Mouse (Mus musculus): ENCODE measurements around the gene B4galt1.

Gene B4galt1

DNA sequence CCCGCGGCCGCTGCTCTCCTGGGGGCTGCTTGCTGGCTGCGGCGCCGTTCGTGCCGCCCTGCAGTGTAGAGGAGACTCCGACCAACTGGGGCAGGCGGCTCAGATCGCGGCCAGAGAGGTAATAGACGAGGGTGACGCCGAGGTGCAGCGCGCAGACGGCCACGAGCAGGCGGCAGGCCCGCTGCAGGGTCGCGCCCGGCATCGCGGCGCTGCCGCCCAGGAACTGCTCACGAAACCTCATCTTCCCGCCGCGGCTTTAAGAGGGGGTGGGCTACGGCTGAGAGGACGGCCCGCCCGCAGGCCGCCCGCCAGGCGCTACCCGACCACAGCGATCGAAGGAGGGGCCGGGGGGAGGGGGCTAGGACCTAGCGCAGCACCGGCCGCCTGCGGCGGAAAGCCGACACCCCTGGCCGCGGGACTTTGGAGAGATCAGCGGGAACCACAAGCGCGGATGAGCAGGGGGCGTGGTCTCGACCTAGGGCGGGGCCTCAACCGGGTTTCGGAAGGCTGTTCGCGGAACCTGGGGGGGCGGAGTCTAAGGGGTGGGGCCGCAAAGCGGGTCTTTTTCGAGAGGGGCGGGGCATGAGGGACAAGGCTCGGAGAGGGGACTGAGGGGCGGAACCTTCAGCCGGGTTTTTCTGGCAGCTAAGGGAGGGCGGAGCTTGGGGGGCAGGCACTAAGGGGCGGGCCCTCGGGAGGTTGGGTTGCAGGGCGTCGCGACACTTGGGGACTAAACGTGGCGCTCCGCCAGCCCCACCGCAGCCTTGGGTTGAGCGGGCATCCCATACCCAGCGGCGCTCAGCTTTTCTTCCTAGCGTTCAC lies at the start of gene B4galt1:
Gene B4galt1, minus strand, starts transcription at position 441 of the 822 bp plus-strand sequence.
- peak; percentile 86 for DNase-seq

DNA sequence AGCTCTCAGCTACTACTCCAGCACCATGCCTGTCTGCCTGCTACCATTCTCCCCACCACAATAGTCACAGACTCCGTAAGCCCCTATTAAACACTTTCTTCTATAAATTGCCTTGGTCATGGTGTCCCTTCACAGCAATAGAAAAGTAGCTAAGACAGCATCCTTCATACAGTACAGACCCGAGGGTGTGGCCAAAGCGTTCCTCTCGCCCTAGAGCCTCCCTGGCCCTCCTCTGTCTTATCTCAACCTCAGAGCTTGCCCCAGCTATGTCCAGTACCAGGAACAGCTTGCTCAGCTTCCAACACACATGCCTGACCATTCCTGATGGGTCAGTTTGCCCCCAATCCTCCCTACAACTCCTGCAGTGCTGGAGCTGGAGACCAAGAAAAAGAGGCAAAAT lies 46.8 kb upstream of the B4galt1 start:
- no peak for DNase-seq

DNA sequence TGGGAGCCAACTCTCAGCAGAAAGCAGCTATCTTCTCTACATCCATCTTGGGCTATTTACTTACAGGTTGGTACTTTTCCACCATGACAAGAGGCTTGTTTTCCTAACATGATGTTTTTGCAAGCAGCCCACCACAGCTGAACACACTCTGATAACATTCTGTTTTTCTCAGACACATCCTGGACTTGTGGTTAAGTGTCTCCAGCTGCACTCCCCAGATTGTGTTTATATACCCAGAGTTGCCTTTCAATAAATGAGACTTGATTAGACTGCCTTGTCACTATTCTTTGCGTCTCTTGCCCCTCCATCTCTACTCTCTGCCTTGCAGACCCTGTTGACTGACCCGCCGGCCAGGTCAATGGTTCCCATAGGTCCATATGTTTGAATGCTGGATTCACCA lies 46.3 kb upstream of the B4galt1 start:
- DNase-seq: no peak

DNA sequence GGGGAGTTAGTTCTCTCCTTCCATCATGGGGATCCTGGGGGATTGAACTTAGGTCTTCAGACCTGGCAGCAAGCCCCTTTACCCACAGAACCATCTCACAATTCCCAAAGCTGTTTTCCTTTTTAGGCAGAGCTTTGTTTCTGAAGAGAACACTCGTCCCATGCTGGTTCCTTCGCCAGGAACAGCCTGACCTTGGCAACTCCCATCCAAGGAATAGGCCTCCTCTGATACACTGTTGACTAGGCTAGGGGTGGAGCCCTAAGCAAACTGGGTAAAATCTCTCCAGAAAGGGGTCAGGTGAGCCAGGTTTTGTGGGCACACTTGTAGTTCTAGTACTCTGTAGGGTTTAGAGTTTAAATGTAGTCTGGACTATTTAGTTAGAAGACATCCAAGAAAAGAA lies 45.5 kb upstream of the B4galt1 start:
- no peak for DNase-seq

DNA sequence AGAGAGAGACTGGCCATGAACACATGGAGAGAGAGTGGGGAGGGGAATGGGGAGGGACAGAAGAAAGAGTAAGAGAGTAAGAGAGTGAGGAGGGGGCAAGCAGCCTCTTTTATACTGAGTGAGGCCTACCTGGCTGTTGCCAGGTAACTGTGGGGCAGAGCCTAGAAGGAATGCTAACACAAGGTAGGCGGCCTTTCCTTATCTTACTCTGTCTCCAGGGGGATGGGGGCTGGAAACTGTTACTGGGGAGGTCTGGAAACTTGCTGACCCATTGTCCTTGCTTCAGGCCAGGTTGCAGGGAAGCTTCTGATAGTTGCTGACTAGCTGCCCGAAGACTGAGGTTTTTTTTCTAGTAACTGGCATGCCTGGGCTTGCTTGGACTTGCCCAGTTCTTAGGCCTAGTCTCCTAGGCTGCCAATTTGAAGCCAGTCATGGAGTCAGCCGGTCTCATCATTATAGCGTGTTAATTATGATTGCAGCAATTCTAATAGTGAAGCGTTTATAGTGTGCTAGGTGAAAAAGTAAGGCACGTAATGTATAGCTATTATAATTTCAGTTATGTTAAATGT lies 44.8 kb upstream of the B4galt1 start:
- no peak for DNase-seq

DNA sequence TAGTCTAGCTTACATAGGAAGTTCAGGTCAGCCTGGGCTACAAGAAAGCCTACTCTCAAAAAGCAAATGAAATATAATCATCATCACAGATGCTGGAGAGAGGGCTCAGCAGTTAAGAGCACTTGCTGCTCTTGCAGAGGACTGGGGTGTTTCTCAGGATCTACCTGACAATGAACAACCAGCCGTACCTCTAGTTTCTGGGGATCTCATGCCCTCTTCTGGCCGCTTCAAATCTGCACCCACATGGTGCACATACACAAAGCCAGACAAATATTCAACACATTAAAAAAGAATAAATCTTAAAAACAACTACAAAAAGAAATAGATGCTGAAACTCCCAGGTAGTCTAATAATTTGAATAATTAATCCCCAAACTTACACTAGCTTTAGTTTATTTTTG lies 41.8 kb upstream of the B4galt1 start:
- no peak for DNase-seq

DNA sequence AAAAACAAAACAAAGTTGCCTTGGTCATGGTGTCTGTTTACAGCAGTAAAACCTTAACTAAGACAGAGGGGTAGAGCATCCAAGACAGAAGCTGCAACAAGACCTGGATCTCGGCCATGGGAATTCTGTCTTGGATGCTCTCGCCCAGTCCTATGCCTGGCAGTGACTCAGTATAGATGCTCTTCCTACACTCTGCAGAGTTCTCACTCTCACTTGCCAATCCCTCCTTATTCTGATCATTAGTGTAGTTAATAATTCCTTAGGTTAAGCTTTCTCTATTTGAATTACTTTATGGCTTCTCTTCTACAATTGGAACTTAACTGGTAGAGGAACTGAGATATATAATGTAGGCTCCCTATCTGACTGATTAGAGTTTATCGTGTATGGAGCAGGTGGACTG lies 41.3 kb upstream of the B4galt1 start:
- DNase-seq: no peak

DNA sequence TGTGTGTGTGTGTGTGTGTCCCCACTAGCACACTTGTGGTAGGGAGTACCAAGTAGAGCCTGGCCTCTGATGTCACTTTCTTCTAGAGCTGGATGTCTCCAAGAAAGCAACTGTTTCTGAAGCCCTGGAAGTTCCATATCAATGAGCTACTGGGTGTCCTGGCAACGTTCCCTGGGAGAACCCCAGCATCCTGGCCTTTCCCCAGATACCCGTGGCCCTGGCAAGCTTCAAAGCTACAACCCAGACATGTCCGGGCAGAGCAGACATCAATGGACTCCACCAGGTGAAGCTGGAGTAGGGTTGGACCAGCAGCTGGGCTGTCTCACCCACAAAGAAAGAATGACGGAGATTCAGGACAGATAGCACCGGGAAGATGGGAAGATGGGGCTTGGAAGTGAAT lies 37.4 kb upstream of the B4galt1 start:
- no peak for DNase-seq

DNA sequence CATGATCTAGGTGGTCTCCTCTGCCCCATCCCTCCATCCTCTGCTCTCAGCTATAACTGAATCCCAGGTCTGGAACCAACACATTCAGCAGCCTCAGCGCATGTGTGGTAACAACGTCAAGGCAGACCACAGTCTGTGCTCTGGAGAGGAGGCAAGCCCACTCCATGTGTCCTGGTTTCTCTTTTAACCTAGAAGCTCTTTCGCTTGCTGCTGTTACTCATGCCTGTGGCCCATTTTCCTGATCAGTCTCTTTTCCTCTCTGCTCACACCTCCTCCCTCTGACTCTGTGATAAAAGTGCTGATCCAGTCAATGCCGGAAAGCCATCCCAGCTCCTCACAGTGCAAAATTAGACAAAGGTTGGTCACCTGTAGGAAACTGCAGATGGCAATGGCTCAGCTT lies 36.2 kb upstream of the B4galt1 start:
- DNase-seq: no peak

DNA sequence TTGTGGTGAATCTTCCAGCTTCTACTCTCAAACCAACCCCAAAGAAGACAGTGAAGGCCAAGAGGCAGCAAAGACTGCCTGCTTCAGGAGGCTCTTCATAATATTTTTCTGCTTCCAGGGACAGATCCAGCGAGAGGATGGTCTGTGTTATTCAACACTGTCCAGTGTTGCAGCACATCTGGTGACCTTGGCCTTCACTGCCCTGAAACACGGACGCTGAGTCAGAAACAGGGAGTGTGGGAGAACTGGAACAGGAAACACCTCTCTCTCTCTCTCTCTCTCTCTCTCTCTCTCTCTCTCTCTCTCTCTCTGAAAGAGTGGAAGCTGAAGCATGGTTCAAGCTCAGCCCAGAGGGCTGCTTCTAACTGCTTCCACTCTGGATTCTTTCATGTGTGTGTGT lies 35.4 kb upstream of the B4galt1 start:
- DNase-seq: no peak

DNA sequence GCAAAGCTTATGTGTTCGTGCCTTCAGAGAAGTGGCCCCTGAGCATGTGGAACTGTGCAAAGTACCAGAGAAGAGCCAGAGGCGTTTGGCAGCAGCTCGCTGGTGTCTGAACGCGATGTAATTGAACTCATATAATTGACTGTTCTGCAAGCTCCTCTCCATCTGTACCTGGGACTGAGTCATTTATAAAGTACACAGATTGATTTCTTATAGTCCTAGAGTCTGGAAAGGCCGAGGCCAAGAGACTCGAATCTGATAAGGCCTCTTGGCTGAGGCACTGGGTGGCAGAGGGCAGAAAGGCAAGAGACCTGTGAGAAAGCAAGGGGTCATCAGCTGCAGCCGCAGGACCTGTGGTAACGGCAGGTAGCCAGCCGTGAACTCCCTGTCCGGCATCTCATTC lies 35.0 kb upstream of the B4galt1 start:
- DNase-seq: no peak

DNA sequence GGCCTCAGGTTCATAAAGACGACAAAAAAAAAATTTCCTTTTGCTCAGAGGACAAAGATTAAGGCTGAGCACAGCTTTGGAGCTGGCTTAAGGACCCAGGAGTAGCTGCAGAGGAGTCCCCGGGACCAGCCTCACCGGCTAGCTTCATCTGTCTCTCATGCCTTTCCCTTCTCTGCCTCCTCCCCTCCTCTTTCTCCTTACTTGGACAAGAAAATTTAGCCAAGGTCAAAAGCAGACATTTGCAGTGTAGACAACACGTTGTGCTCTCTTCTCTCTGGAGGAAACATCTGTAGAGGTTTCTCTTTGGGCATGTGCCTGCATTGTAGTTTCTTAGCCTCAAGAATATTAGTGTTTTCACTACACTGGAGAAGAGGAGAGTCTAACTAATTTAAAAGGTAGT lies 32.1 kb upstream of the B4galt1 start:
- DNase-seq: no peak

DNA sequence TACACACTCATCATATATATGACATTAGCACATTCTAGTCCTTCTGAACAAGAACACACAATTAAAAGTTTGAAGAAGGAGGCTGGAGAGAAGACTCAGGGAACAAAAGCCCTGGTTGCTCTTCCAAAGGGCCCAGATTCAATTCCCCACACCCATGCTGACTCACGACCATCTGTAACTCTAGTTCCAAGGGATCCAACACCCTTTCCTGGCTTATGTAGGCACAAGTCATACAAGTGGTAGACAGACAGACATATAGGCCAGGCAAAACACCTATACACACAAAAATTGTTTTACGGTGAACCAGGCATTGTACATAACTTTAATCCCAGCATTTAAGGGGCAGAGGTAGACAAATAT lies 31.3 kb upstream of the B4galt1 start:
- no peak for DNase-seq

DNA sequence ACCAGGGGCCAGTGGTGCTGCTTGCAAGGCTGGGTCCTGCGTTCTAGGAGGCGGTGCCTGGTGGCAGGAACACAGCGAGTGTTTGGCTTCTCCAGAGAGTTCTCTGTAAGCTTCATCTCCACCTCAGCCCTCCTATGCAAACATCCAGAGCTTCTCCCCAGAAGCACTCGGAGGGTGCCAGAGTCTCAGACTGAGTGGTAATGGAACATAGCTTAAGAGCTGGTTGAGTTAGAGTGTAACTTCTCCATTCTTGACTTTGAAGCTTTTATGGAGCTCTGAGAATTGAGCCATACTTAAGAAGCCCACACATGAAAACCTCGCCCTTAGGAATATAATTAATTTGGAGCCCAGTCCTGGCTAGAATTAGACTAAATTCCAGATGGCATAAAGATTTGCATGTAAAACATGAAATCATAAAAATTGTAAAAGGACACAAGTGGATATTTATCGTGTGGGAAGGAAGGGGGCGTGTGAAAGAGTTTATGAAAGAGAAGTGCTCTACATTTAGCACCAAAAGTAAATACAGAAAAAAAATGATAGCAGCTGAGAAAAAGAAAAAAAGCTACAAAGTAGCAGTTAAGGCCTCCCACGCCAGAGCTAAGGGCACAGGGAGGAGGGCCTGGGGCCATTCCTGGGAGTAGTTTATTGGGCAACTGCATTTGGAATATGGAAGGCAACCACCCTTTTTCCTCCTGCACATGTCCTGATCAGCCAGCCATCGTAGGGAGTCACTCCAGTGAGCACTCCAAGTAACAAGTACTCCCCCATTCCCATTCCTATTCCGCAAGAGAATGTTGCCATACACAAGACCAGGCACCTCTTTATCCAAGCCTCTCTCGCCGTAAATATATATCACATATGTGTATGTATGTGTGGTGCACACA lies 30.7 kb upstream of the B4galt1 start:
- no peak for DNase-seq

DNA sequence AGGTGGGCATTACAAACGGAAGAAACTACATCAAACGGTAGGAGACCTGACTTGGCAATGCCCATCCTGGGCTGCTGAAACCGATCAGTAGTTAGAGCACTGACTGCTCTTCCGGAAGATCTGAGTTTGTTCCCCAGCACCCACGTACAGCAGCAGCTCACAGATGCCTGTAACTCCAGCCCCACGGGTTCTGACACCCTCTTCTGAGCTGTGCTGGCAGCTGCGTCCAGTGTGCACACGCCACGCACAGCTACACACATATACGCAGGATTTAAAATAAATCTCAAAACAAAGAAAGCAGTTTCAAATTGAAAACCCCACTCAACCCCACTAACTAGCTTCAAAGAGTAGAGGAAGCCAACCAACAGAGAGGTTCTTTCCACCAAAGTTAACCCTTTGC lies 29.4 kb upstream of the B4galt1 start:
- no peak for DNase-seq

DNA sequence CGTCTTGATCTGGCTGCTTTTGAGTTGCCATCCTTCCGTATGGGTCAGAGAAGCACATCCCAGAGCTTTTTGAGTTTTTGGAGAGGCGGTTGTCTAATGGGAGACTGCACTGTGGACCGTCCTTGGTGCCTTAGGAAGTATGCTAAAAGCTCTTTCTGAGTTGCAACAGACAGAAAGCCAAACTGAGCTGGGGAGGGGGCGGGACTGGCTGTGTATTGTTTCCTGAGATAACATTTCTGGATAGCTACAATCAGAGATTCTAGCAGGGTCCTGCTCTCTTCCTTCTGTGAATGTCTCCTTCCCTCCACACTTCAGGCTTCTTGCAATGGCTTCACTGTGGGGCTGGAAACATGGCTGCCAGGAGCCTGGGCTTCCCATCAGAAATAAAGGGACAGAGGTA lies 23.7 kb upstream of the B4galt1 start:
- DNase-seq: no peak

DNA sequence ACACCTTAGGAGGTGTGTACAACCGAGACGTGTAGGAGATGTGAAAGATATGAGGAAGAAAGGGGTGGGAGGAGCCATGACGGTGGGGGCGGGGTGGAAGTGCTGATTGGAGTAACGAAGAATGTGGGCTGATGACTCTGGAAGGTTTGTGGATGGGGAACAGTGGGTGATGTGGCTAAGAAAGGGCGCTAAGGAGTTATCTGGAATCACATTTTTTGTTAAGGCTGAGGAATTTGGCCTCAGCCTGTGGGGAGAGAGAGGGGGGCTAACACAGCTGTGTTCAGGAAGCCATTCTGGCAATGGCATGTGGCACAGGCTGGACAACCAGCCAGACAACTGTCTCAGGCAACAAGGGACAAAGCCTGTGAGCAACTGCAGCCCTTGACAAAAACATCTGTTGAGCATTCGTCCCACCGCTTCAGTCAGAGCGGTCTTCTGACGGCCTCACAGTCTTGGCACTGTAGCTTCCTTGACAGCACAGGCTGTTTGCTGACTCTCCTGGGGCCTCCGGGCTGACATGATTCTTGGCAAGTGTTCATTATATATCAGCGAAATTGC lies 23.1 kb upstream of the B4galt1 start:
- DNase-seq: no peak

DNA sequence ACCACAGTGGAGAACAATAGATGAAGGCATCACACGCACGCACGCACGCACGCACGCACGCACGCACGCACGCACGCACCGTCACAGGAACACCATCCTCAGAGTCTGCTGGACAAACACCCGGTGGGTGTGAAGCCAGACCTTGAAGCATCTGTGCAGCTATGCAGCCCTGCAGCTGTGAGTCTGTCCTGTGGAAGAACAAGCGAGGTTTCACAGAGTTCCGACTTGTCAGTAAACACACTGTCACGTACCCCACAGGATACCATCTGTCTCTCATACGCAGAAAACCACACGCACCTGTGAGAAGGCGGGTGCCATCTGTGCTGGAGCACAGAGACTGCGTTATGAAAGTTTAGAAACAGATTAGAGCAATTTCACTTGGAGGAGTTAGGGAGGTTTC lies 22.0 kb upstream of the B4galt1 start:
- no peak for DNase-seq

DNA sequence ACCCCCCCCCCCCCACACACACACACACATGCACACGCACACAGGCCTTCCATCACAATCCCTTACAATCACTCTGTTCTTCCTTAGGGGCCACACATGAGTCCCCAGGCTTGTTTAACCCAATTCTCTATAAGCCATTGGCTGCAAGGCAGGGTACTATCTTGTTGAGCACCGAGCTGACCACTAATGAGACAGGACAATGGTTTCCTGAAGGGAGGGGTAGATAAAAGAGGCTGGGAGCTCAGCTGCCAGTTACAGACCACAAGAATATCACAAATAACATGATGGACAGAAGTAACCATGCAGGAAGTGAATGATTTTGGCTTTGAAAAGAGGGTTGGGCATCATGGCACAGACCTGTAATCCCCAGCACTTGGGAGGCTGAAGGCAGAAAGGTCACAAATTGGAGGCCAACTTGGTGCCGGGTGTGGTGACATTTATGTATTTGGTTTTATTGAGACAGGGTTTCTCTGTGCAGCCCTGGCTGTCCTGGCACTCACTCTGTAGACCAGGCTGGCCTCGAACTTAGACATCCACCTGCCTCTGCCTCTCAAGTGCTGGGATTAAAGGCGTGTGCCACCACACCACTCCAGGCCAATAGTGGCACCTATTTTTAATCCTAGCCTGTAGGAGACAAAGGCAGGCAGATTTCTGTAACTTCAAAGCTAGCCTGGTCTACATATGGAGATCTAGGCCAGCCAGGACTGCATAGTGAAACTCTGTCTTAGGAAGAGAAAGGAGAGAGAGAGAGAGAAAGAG lies 21.2 kb upstream of the B4galt1 start:
- DNase-seq: no peak

DNA sequence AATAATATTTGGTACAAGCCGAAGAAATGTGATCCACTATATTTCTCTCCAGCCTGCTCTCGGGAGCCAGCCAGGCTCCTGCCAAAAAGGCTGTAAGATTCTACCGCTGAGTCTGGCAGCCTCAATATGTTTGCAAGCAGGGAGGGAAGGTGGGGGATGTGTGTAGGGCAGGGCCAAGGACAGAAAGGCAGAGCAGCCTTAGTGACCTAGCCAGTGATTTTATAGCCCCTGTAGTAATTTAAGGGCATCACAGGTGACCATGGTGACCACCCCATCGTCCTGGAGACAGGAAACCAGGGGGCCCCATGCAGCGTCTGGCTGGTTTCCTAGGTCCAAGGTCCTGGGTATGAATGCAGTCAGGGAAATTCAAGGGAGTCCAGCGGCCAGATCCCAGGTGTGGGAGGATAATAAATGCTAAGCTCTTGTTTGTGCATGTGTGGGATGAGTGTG lies 20.4 kb upstream of the B4galt1 start:
- no peak for DNase-seq

DNA sequence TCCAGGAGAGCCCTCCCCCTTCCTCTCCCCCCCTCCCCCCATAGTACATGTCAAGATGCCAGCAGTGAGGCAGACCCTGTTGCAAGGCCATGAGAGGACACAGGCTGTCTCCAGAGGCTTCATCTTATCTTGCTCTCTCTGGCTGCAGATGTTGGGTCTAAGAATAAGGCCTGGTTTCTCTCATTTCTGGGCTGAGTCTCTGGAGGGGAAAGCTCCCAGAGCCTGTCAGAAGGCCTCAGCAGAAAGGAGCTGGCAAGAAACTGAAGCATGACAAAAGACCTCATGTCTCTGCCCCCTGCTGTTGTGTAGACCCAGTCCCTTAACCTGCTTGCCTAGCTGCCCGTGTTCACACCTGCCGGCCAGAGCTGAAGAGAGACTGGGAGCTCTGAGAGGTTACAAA lies 19.5 kb upstream of the B4galt1 start:
- no peak for DNase-seq

DNA sequence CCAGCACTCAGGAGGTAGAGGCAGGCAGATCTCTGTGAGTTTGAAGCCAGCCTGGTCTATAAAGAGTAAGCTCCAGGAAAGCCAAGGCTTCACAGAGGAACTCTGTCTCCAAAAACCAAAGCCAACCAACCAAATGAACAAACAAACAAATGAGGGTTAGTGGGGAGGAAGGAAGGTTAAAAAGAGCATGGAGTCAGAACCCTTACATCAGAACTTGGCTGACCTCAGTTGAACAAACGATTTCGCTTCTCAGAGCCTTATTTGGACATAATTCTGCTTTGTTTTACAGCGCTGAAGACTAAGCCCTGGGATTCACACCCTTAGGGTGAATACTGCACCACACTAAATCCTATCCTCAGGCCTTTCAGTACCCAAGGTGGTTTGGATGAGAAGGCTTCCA lies 18.3 kb upstream of the B4galt1 start:
- no peak for DNase-seq

DNA sequence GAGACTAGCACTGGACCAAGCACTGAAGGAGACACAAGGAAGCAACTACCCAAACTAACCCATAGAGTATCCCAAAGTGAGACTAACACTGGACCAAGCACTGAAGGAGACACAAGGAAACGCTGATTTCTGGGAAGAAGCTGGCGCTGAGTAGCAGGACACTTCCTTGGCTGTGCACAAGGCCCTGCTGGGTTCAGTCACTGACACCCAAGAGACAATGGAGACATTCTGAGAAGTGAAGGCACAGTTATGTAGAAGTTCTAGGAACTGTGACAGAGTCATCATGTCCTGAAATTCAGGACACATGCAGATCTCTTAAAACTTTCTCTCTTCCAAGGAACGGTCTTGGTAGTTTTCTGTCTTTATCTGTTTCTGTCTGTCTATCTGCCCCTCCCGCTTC lies 16.4 kb upstream of the B4galt1 start:
- DNase-seq: no peak
